Mouse (Mus musculus) spleen, adult 2 months (tissue): ENCODE measurements around the gene Tsfm.

Experiments
- CTCF ChIP-seq: fragments of 200-500 bp; IDR thresholded peaks from 2 replicates; pipeline ENCODE4 v1.5.1; 2011; ENCODE audit warnings: mild to moderate bottlenecking, inconsistent platforms; ENCODE audit not compliant: insufficient read depth, insufficient read length, insufficient replicate concordance; ENCODE audit errors: extremely low read depth
- POLR2A ChIP-seq: fragments of 200-500 bp; IDR thresholded peaks from 2 replicates; pipeline ENCODE4 v1.6.1; 2011; ENCODE audit warnings: low read depth, low read length, inconsistent platforms

DNA sequence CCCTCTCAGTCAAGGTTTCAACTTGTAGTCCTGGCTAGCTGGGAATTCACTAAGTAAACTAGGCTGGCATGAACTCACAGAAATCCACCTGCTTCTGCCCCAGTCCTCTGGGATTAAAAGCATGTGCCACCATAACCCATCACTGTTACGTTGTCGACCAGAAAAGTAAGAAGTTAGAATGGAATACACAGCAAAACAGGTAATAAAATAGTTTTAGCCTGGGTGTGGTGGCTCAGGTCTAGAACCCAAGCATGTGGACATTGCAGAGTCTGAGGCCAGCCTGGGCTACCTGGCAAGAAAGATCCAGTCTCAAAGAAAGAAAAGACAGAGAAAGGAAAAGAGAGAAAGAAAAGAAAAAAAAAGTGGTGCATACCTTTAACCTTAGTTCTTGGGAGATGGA is 30.9 kb upstream of the Tsfm start:
- TF ChIP-seq CTCF (no peak), POLR2A (no peak)
